Mouse (Mus musculus): ENCODE results near the gene Kcnq4.

DNA sequence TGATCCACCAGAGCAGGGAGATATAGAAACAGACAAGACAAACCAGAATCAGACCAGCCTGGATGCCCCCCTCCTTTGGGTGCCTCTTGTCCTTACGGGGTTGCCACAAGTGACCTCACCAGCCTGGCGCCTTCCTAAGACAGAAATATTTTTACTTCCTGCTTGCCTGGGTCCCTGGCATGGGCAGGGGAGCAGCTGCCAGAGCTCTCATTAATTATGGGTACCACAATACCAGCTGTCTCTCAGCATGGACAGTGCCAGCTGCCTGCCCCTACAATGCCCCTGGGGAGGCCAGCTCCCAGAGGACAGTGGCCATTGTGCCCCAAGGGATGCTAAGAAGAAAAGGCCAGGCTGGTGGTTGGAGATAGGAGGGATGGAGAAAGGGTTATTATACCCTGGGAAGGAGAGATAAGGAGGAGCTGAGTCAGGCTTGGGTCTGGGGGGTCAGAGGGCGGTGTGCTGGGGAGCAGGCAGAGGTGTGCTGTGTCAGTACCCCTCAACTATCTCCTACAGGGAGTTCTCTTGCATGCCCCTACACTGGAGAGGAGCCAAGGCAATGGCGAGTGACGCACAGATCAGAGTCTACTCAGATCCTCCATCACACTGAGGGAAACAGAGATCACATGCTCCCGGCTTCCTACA, 34.4 kb downstream of the Kcnq4 start:
- TF ChIP-seq HCFC1 (IDR thresholded peaks at IDR 0.05; ENCODE audit: borderline replicate concordance, insufficient read depth, low read length), result no peak
- TF ChIP-seq ZNF384 (IDR thresholded peaks at IDR 0.05; ENCODE audit: low read depth, low read length), result no peak
- TF ChIP-seq CHD2 (IDR thresholded peaks at IDR 0.05; ENCODE audit: low read depth, low read length), result no peak
- no peak for TF ChIP-seq MAFK (IDR thresholded peaks at IDR 0.05; ENCODE audit: insufficient read depth, low read depth, low read length)
- TF ChIP-seq ZC3H11A (IDR thresholded peaks at IDR 0.05; ENCODE audit: borderline replicate concordance, low read depth, low read length), result no peak

All from ES-E14 (cell line).